Mouse (Mus musculus) small intestine, adult 2 months (tissue): ENCODE measurements around the gene Slc39a3.

ENCODE experiments used
- CTCF ChIP-seq: fragments of 200-500 bp; IDR thresholded peaks from 2 replicates; pipeline ENCODE4 v1.5.1; 2012; ENCODE audit warnings: low read depth, mild to moderate bottlenecking, control low read depth, inconsistent platforms, low read length, moderate library complexity, mixed read lengths; ENCODE audit not compliant: insufficient replicate concordance, insufficient read length; ENCODE audit errors: extremely low read depth
- POLR2A ChIP-seq: fragments of 200-500 bp; IDR thresholded peaks from 2 replicates; pipeline ENCODE4 v1.6.1; 2012; ENCODE audit warnings: low read depth, mild to moderate bottlenecking, control low read depth, inconsistent platforms, low read length, moderate library complexity

GRCm38 (mm10) chr10:81020207-81020606 is 17.0 kb downstream of the Slc39a3 start:
- TF ChIP-seq CTCF (no peak), POLR2A (no peak)
